Comparison of ENCODE assay signal across 23 mouse cellular contexts in the genomic region with DNA sequence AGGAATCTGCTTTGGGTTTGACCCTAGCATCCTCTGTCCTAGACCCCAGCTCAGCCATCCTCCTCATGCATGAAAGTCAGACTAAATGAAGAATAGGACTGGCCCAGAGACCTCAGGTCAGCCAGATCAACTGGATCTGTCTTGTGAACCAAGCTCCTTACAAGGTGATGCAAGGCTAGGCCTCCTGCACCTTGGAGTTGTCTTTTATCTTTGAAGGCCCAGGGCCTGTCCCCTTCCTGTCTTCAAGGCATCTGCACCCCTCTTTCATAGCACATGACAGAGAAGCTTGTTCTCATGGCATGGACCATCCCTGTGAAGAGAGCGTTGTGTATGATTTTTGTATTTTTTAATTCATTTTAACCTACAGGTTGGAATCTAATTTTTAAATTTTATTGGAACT. TPM values are rescaled to one million over a fixed set of nuclear protein-coding genes. Genes with fewer than 3 reads are reported as not detected.
A peak's percentile ranks its signal among the peaks of the same experiment; 100 is the strongest.
DNase-seq lines count a peak whose midpoint lies in the region; ATAC-seq and TF ChIP-seq lines count a peak whose summit lies in the region.
"Had no signal": no experiment of that assay in that cellular context is flagged by ENCODE, and none has a peak within 500 bp of the region (broad histone marks: within the 10 kb centered on the region; RNA-seq: fewer than 3 reads in every experiment).

No protein-coding gene starts in this region.

- no peak overlapping the region for H3K9ac ChIP-seq in neural tube, embryonic 11.5 days (ENCODE audit: low read length)
- no peak overlapping the region for H3K9ac ChIP-seq in neural tube, embryonic 15.5 days (replicated peaks)
- no peak overlapping the region for H3K9ac ChIP-seq in liver, embryonic 15.5 days
- no peak overlapping the region for H3K9ac ChIP-seq in forebrain, embryonic 16.5 days (replicated peaks; ENCODE audit: low read depth, low read length)
- H3K9ac ChIP-seq: embryonic facial prominence, embryonic 12.5 days; forebrain, embryonic 12.5 days; forebrain, postnatal 0 days; heart, embryonic 15.5 days; hindbrain, embryonic 13.5 days had no signal

- 98% methylated on average over 1 of the region's 1 CpGs for WGBS in neural tube, embryonic 11.5 days
- whole genome bisulfite sequencing in neural tube, embryonic 15.5 days: 97% methylated on average over 1 of the region's 1 CpGs
- WGBS in liver, embryonic 15.5 days (ENCODE audit: insufficient replicate concordance): 58% methylated on average over 1 of the region's 1 CpGs
- 98% methylated on average over 1 of the region's 1 CpGs for WGBS in forebrain, embryonic 16.5 days

- no peak for ATAC-seq in neural tube, embryonic 11.5 days (ENCODE audit: insufficient read depth, low FRiP score, low TSS enrichment)
- ATAC-seq in neural tube, embryonic 15.5 days (ENCODE audit: low FRiP score): no peak
- no peak for ATAC-seq in liver, embryonic 15.5 days (ENCODE audit: insufficient read depth)
- no peak for ATAC-seq in forebrain, embryonic 16.5 days
- ATAC-seq: activated CD4-positive, CD25-positive, alpha-beta regulatory T cell, adult 4 months; CD4-positive, CD25-positive, alpha-beta regulatory T cell, adult 4 months; forebrain, postnatal 0 days; Patski had no signal

- H3K27me3 ChIP-seq in neural tube, embryonic 11.5 days (ENCODE audit: control insufficient read depth, insufficient read depth, low read length): no peaks in the 10 kb centered on the region
- H3K27me3 ChIP-seq in neural tube, embryonic 15.5 days (replicated peaks): no peaks in the 10 kb centered on the region
- no peaks in the 10 kb centered on the region for H3K27me3 ChIP-seq in liver, embryonic 15.5 days
- no peaks in the 10 kb centered on the region for H3K27me3 ChIP-seq in forebrain, embryonic 16.5 days (replicated peaks; ENCODE audit: control insufficient read depth, insufficient read depth, low read length)
- H3K27me3 ChIP-seq: embryonic facial prominence, embryonic 12.5 days; forebrain, embryonic 12.5 days; heart, embryonic 15.5 days; hindbrain, embryonic 13.5 days; Patski had no signal

- no peak overlapping the region for H3K4me2 ChIP-seq in neural tube, embryonic 11.5 days (ENCODE audit: low read depth)
- H3K4me2 ChIP-seq in neural tube, embryonic 15.5 days: no peak overlapping the region
- H3K4me2 ChIP-seq in liver, embryonic 15.5 days: no peak overlapping the region
- H3K4me2 ChIP-seq in forebrain, embryonic 16.5 days (ENCODE audit: low read length): no peak overlapping the region
- H3K4me2 ChIP-seq: embryonic facial prominence, embryonic 12.5 days; forebrain, embryonic 12.5 days; heart, embryonic 11.5 days; heart, embryonic 15.5 days; hindbrain, embryonic 13.5 days had no signal

- peaks cover 5% of the 10 kb centered on the region for H3K36me3 ChIP-seq in neural tube, embryonic 11.5 days (ENCODE audit: control insufficient read depth, insufficient read depth, low read length)
- H3K36me3 ChIP-seq in neural tube, embryonic 15.5 days: peaks cover 35% of the 10 kb centered on the region
- H3K36me3 ChIP-seq in liver, embryonic 15.5 days (replicated peaks): peaks cover 25% of the 10 kb centered on the region
- peaks cover 10% of the 10 kb centered on the region for H3K36me3 ChIP-seq in forebrain, embryonic 16.5 days (ENCODE audit: control insufficient read depth, insufficient read depth)

- H3K9me3 ChIP-seq in neural tube, embryonic 11.5 days (ENCODE audit: control insufficient read depth, low read length): no peaks in the 10 kb centered on the region
- H3K9me3 ChIP-seq in neural tube, embryonic 15.5 days (replicated peaks): no peaks in the 10 kb centered on the region
- H3K9me3 ChIP-seq in liver, embryonic 15.5 days (replicated peaks): no peaks in the 10 kb centered on the region
- H3K9me3 ChIP-seq in forebrain, embryonic 16.5 days (ENCODE audit: control insufficient read depth, low read length): no peaks in the 10 kb centered on the region
- H3K9me3 ChIP-seq: embryonic facial prominence, embryonic 12.5 days; forebrain, embryonic 12.5 days; heart, embryonic 15.5 days; hindbrain, embryonic 13.5 days had no signal

- TF ChIP-seq CTCF in gastrocnemius, adult 2 months (IDR thresholded peaks at IDR 0.05): no peak

- no peak overlapping the region for H3K4me3 ChIP-seq in gastrocnemius, adult 2 months
- no peak overlapping the region for H3K4me3 ChIP-seq in neural tube, embryonic 11.5 days (ENCODE audit: low read depth, low read length)
- no peak overlapping the region for H3K4me3 ChIP-seq in neural tube, embryonic 15.5 days (replicated peaks)
- H3K4me3 ChIP-seq in liver, embryonic 15.5 days (replicated peaks): no peak overlapping the region
- no peak overlapping the region for H3K4me3 ChIP-seq in forebrain, embryonic 16.5 days (replicated peaks; ENCODE audit: low read length)
- H3K4me3 ChIP-seq: embryonic facial prominence, embryonic 12.5 days; forebrain, embryonic 12.5 days; heart, embryonic 15.5 days; hindbrain, embryonic 13.5 days had no signal

- H3K4me1 ChIP-seq in neural tube, embryonic 11.5 days (ENCODE audit: control insufficient read depth, insufficient read depth, low read length): no peaks in the 10 kb centered on the region
- peaks cover 8% of the 10 kb centered on the region; the same call in 1 of the 2 replicates for H3K4me1 ChIP-seq in neural tube, embryonic 15.5 days
- peaks cover 82% of the 10 kb centered on the region for H3K4me1 ChIP-seq in liver, embryonic 15.5 days (replicated peaks)
- peaks cover 3% of the 10 kb centered on the region; the same call in 1 of the 2 replicates for H3K4me1 ChIP-seq in forebrain, embryonic 16.5 days (replicated peaks; ENCODE audit: control insufficient read depth, insufficient read depth, low read length)
- H3K4me1 ChIP-seq: forebrain, embryonic 12.5 days had no signal

- DNase-seq in gastrocnemius, adult 2 months: no peak
- DNase-seq in gastrocnemius, adult 18-20 months (ENCODE audit: low spot score): no peak
- DNase-seq in neural tube, embryonic 11.5 days (ENCODE audit: low spot score): peak; percentile 5
- DNase-seq in left cerebral cortex, postnatal 25 days (ENCODE audit: low spot score in 2 of 2): no peak
- DNase-seq: adrenal gland, postnatal 14 days; B cell, adult 2 months; cerebellum, adult 11-12 months; cerebellum, adult 9-10 months; forebrain, postnatal 0 days; gastrocnemius, postnatal 36 days; heart, adult 18-20 months; heart, postnatal 14 days had no signal

- peak overlapping the region; percentile 53 for H3K27ac ChIP-seq in gastrocnemius, adult 2 months
- H3K27ac ChIP-seq in neural tube, embryonic 11.5 days (ENCODE audit: low read depth, low read length): no peak overlapping the region
- no peak overlapping the region for H3K27ac ChIP-seq in neural tube, embryonic 15.5 days (replicated peaks)
- peak overlapping the region; percentile 68 for H3K27ac ChIP-seq in liver, embryonic 15.5 days (replicated peaks)
- no peak overlapping the region for H3K27ac ChIP-seq in forebrain, embryonic 16.5 days (ENCODE audit: low read length)
- H3K27ac ChIP-seq: embryonic facial prominence, embryonic 12.5 days; forebrain, embryonic 12.5 days; heart, embryonic 15.5 days; hindbrain, embryonic 13.5 days had no signal

- intact Hi-C loops in gastrocnemius, adult 2 months (cut with DNase I): no loop called here
- intact Hi-C loops in left cerebral cortex, postnatal 25 days (cut with DNase I): no loop called here

RNA-seq across cellular contexts. Expression of gene Relt, which starts 22.3 kb away (rescaled TPM):
- 10 to 100 TPM in 1 of 2 experiments, 1 to 10 TPM in 1; 9.5 to 19.8 TPM for total RNA-seq in gastrocnemius, adult 2 months (2021)
- total RNA-seq in gastrocnemius, adult 18-20 months (2021): 10 to 100 TPM; 15.5 to 23.8 TPM
- polyA plus RNA-seq in neural tube, embryonic 11.5 days (2014; fragmentation: Nextera tagmentation; extraction: Ambion mirVana): 2.6 and 3.9 TPM in 2 replicates
- 5.9 and 6.3 TPM in 2 replicates for polyA plus RNA-seq in neural tube, embryonic 15.5 days (2015; fragmentation: Nextera tagmentation; extraction: Ambion mirVana)
- polyA plus RNA-seq in liver, embryonic 15.5 days (2015; fragmentation: Nextera tagmentation; extraction: Ambion mirVana): 17.4 and 21.4 TPM in 2 replicates
- 3.9 and 4.8 TPM in 2 replicates for polyA plus RNA-seq in forebrain, embryonic 16.5 days (2015; fragmentation: Nextera tagmentation; extraction: Ambion mirVana)
- 10 to 100 TPM; 13.8 to 16.6 TPM for total RNA-seq in left cerebral cortex, postnatal 25 days (2021)

Comparison
In these comparisons a context has a peak if more than half of its experiments do, and no peak if none do; other contexts are left out.
1. H3K27ac ChIP-seq: peak in gastrocnemius, adult 2 months (single experiment) and liver, embryonic 15.5 days (single experiment); none in neural tube, embryonic 11.5 days (single experiment), neural tube, embryonic 15.5 days (single experiment) and forebrain, embryonic 16.5 days (single experiment).